Mouse (Mus musculus): ENCODE measurements around the gene Lamb3.
A peak's percentile ranks its signal among the peaks of the same experiment; 100 is the strongest.
"Not testable (repeated sequence)": the region's sequence is repeated elsewhere in the genome, so short reads cannot be mapped to it uniquely, and the experiment has no call there.

The Lamb3 gene

DNA sequence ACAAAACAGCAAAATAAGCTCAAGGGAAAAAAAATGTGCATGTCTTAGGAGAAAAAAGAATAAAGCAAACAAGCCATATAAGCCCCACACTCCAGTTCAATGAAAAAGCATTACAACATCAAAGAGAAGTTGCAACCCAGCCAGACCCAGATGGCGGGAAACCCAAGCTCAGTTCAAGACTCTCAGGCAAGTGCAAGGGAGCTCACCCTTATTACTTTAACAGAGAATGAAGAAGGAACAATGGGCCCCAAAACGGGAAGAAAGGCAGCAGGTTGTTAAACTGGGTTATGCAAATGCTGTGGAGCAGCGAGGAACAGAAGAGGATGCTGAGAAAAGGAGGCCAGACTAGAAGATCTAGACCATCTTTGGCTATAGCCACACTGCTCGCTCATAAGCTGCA lies 35.4 kb downstream of the Lamb3 start:
- DNase-seq (ENCODE audit: low read depth in 2 of 2, low spot score in 2 of 2): no peak

DNA sequence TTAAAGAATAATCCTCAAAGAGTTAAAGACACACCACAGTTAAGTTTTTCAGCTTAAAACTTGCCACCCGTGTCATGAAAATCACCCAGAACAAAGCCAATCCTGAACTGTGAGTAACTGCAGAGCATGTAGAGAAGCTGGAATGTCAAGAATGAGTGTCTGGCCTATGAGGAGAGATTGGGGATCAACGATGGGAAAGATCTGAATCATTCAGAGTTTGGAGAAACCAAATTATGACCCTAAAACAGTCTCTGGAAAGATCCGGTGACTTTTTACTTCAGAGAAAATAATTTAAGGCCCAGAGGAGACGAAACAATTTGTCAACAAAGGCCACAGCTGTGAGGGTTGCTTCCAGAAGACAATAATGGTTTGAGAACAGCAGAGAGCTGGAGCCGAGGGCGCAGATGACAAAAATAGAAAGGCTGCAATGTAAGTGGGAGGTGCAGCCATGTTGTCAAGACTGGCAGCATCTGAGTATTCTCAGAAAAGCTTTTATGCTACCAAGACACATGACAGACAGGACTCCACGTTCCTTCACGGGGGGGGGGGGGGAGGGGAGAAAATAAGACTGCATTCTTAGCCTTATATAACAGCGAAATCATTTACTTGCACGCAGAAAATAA lies 36.2 kb downstream of the Lamb3 start:
- no peak for DNase-seq (ENCODE audit: low read depth in 2 of 2, low spot score in 2 of 2)

DNA sequence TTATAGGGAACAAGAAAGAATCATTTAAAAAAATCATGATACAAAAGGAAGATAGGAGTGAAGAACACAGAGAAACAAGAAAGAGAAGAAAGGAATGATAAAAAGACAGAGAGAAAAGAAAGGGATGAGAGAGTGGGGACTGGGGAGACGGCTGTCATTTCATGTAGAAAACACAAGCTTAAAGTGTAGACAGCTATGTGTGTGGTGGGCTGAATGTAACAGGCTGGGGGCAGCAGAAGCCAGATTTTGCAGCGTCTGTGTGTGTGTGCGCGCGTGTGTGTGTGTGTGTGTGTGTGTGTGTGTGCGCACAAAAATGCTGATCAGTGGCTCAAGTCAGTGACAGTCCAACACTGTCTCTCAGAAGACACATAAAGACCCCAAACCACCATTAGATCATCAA lies 36.7 kb downstream of the Lamb3 start:
- no peak for DNase-seq (ENCODE audit: low read depth in 2 of 2, low spot score in 2 of 2)

DNA sequence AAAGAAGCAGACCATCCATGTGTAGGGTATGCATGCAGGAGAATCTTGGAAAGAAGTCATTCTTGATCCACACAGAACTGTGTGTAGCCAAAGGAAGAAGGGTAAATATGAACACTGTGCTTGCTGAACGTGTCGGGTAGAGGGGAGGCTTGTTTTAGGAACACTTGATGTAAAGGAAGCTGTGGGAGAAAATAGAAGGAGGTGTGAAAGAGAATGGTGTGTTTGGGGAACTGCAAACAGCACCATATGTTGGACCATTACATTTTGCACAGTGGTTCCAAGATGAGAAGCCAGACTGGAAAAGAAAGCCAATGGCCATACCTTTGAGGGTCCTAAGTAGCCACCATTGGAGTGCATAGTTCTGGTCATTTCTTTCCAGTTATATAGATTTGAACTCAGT lies 42.5 kb downstream of the Lamb3 start:
- no peak for DNase-seq (ENCODE audit: low read depth in 2 of 2, low spot score in 2 of 2)

DNA sequence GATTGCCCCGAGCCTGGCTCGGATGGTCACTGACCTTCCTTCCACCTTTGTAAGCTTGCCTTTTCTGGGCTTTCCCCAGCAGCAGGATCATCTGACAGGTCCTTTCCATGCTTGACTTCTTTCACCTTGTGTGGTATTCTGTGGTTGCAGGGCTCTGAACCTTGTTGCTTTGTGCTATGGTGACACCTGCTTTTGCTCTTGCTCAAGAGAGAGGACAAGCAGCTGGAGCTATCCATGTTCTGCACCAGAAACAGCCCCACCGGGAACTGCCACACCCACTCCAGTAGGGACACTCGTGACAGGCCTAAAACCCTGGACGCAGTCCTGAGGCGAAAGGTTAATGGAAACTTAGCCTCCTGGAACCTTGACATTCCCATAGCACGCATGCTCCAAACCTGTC lies 43.9 kb downstream of the Lamb3 start:
- no peak for DNase-seq (ENCODE audit: low read depth in 2 of 2, low spot score in 2 of 2)

DNA sequence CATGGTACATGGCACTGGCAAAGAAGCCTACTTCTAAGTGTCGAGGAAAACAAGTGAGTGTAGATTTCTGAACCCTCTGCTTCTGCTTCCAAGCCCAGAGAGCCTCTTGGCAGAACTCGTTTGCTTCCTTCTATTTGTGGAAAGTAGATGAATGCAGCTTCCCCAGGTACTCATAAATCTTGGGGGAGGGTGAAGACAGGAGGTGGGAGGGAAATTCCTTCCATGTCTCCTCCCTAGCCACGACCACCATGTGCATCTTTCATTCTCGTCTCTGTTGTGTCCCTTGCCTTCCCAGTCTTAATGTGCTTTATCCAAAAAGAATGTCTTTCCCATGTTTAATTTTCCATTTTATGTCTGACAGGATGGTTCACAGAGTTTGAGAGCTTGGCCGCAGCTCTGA lies 45.1 kb downstream of the Lamb3 start:
- no peak for DNase-seq (ENCODE audit: low read depth in 2 of 2, low spot score in 2 of 2)

DNA sequence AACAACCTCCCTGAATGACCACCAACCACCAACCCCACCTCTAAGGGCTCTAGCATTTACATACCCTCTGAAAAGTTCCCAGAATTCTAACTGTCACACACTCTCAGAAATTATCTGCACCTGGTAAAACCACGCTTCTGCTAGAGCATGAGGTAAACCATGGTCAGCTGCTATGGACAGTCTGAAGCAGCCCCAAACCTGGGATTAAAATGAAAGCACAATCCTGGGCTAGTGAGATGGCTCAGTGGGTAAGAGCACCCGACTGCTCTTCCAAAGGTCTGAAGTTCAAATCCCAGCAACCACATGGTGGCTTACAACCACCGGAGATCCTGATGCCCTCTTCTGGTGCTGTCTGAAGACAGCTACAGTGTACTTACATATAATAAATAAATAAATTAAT lies 46.4 kb downstream of the Lamb3 start:
- DNase-seq (ENCODE audit: low read depth in 2 of 2, low spot score in 2 of 2): not testable (repeated sequence)

DNA sequence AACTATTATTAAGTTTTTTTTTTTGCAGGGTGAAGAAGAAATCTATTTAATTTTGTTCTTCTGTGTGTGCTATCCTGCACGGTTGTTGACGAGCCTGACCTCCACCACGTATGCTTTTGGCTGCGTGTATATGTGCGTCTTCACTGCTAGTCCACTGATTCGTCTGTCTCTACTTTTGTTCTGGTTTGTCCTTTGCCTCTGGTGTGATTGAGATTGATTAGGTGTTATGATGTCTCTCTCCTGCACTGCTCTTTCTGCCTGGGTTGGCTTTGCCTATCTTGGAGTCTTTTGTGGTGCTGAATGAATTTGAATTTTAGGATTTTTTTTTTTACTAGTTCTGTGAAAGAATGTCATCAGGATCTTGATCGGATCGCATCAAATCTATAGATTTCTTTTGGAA lies 47.5 kb downstream of the Lamb3 start:
- DNase-seq (ENCODE audit: low read depth in 2 of 2, low spot score in 2 of 2): no peak

DNA sequence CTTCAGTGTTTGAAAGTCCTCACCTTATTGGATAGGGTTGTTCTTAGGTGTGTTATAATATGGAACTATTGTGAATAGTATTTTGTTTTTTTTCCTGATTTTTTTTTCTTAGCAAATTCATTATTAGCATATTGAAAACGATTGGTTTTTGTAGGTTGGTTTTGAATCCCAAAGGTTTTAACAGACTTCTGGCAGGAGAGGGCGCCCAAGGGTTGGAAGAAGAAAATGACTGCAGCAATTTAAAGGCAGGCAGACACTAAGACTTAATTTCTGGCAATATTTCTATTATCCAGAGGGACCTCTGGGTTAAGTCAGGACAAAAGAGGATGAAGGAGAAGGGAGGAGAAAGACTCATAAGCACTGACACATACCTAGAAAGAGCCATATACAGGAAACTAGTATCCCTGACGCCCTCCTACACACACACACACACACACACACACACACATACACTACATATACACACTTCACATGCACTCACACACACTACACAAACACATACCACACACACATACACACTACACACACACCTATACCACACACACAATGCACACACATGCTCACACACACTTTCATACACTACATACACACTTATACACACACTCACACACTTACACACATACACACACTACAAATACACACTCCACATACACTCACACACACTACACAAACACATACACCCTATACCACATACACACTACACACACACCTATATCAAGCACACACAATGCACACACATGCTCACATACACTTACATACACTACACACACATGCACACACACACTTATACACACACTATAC lies 48.2 kb downstream of the Lamb3 start:
- peak; percentile 48 to 66 for DNase-seq (ENCODE audit: low read depth in 2 of 2, low spot score in 2 of 2)

DNA sequence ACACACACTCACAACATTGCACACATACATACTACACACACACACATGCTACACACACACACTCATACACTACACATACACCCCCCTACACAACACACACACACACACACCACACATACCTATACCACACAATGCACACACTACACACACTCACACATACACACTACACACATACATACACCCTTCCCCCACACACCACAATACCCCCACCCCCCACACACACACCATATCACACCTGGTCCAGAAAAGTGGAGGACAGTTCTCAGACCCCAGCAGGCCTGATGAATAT lies 48.7 kb downstream of the Lamb3 start:
- DNase-seq (ENCODE audit: low read depth in 2 of 2, low spot score in 2 of 2): no peak

DNA sequence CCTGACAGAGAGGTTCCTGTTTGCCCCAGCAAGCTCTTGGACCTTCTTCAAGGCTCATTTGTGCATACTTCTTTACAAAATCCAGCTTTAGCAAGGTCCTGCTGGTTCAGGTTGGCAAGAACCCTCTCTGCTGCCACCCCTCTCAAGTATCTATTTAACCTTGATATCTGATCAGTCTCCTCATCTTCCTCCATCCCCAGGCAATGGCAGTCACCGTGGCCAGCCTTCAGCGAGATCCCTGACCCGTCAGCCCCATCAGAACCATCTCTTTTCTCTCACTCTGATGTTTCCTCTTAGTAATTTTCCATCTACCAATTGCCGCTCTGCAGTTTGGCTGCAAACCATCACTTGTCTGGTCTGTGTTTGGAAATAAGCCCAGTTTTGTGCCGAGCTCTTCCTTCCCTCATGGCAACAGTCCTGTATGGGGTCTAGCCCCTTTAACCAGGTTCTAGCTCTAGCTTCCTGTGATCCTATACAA lies 49.2 kb downstream of the Lamb3 start:
- DNase-seq (ENCODE audit: low read depth in 2 of 2, low spot score in 2 of 2): no peak

DNA sequence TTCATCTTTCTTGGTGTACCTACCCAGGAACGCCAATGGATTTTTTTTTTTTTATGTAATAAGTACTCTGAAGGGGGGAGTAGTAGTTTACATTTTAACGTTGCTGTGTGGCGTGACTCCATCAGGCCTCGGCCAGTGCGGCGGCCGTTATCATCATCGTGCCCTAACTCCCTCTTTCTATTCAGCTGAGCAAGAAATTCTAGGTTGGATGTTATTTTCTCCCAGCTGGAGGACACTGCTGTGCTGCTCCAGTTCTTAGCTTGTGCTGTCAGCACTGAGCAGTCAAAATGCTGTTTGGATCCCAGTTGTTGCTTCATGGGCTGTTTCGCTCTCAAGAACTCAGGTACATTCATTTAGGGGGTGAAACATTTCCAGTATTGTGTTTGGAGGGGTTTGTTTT lies 52.1 kb downstream of the Lamb3 start:
- no peak for DNase-seq (ENCODE audit: low read depth in 2 of 2, low spot score in 2 of 2)

DNA sequence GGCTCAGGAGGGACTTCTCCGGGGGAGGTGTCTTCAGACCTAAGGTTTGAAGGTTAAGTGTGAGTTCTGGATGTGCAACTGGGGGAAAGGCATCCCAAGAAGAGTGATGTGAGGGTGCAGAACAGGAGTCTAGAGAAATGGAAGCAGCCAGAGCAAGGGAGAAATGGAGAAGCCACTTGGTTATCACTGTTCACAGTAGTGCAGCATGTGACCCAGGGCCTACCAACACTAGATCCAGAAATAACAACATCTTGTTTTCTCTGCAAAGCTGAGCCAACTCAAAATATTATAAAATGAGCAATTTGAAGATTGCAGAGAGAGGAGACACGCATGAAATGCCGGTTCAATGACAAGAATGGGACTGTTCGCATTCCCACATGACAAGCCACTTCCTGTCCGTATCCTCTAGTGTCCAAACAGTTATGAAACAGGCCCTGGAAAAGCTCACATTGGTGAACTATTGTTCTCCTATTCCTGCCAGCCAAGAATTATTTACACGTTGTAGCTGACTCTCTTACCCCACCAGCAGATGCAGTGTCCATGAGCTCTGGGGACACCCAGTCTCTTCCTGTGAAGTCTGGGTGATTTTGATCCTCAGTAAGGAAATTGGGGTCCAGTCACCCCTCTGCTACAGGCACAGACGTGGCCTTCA lies 54.5 kb downstream of the Lamb3 start:
- no peak for DNase-seq (ENCODE audit: low read depth in 2 of 2, low spot score in 2 of 2)

DNA sequence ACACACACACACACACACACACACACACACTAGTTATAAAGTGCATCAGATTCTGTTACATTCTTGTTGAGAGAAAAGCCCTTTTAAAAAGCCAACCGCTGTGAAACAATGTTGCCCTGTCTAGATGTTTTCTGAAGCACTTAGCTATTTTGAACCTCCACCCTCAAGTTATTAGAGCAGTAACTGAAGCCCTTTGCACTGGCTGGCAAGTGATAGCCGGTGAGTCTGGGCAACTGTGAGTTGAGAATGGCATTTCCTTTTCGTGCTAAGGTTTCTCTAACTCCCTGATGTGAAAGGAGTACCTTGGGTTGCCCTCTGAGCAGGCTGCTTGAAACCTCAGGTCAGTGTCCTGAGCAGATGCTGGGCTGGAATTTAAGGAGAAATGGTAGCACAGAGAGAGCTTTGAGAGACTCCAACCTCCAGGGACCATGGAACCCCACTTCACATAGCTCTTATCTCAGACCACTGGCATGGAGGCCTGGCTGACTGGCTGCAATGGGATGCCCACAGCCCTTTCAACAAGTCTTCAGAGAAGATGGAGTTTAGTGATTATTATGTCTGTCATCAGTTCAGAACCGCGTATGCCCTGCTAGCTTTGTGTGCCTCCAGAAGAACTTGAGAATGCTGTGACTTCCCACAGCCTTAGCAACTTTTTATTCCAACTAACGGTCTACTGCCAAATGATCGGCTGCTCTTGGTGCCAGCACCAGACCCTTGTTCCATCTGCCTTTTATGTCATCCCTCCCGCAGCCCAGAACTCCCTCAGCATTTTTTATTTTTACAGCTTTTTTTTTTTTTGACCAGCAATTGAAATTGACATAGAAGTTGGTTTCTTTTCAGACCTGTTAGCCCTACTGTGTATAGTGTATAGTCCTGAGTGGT lies 55.8 kb downstream of the Lamb3 start:
- no peak for DNase-seq (ENCODE audit: low read depth in 2 of 2, low spot score in 2 of 2)

DNA sequence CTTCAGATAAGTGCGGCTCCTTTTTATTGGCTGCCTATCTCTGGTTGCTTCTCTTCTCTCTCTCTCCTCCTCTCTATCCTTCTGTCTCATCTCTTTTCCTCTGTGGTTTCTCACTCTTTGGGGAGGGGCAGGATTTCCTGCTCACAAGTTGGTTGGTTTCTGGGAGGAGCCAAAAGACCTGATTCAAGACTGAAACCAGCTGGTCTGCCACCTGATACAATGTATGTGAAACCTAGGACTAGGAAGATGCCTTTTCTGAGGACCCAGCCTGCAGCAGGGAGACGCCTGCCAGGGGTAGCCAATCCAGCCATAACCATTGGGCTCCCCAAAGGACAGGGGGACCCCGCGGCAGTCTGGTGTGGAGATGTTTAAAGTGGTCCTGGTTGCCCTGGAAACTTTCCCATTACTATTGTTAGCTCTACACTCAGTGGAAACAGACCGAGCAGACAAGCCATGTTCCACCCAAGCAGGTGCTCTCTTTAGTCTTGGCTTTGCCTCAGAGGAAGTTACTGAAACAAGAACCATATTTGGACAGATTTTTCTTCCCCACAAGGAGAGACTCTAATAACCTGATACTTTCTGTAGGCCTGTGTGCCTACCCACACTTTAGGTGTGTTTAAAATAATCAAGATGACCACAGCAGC lies 56.6 kb downstream of the Lamb3 start, which contains the start of gene Hsd11b1:
Gene Hsd11b1 (minus strand): TSS at position 121 of the 644 bp plus-strand sequence.
- peak; percentile 65 to 76 for DNase-seq (ENCODE audit: low read depth in 2 of 2, low spot score in 2 of 2)

DNA sequence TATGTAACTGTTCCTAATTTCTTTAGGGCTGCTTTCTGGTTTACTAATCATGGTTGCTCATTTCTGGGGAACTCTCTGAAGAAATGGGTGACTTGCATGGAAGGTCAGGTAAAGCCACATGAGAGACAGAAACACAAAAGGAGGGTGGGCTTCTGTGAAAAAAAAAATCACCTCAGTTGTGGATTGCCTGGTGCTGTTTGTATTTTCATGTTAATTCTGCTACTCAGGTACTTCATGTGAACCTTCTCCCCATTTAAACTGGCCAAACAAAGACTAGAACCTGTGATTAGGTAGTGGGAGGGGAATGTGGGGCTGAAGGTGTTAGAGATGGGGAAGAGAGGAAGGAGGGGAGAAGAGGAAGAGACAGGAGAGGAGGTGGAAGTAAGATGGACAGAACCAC lies 58.2 kb downstream of the Lamb3 start:
- DNase-seq (ENCODE audit: low read depth in 2 of 2, low spot score in 2 of 2): no peak

DNA sequence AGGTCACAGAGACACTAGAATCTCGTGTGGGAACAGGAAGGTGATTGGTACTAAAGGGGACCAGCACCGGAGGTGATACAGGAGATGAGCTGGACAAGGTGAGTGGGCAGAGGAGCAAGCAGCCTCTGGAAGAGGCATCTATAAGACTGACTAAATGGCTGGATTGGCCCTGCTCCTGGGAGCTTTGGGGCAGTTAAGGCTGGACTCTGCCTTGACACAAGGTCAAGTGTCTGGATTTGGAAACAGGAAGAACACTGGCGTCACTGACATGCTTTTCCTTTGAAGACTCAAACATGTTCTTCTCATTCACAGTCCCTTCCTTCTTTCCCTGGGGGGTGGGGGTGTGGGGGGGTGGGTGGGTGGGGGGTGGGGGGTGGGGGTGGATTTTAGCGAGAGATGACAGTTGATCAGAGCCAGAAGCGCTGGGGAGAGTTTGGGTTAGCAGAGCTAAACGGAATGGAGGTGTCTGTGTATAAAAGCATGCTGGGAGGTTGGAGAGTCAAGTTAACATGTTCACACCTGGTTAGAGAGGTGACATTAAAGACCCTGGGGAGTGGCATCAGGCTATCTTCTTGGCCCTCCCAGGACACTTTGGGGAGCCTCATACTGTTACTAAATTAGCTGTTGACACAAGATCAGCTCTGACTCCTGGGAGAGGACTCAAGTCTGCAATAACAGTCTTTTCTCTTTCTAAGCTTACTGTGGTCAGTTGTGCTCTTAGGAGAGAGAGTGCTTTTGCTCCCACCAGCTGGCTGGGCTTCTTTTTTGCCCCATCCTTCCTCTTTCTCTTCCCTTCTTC lies 63.7 kb downstream of the Lamb3 start:
- no peak for DNase-seq (ENCODE audit: low read depth in 2 of 2, low spot score in 2 of 2)

DNA sequence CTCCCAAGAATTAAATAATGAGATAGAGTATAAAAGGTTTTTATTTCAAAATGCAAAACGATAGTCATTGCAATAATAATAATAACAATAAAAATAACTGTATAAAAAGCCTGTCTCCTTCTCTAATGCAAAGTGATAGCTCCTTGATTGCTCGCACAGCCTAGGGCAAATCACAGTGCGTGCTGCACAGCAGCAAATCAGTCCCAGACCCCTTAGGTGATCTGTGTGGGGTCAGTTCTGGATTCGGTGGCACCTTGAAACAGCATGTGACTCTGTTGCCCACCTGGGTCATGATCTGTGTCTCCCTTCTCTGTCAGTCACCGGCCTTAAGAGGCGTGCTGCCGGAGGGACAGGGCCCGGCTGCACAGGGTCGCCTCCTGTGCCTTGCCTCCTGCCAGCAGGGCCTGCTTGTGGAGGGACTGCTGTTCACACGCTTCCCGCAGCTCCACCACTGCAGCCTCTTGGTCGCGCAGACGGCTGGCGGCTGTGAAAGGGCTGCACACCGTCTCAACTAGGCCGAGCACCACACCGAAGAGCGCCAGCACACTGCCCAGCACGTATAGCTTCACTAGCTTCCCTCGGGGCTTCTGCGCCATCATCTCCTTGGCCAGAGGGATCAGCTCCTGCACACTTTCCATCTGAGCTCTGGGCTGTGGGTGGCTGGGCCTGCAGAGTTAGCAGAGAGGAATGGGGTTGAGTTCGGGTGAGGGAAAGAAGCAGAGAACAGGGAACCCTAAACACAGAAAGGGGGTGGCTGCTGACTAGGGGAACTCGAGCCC lies 64.8 kb downstream of the Lamb3 start:
- DNase-seq (ENCODE audit: low read depth in 2 of 2, low spot score in 2 of 2): no peak

DNA sequence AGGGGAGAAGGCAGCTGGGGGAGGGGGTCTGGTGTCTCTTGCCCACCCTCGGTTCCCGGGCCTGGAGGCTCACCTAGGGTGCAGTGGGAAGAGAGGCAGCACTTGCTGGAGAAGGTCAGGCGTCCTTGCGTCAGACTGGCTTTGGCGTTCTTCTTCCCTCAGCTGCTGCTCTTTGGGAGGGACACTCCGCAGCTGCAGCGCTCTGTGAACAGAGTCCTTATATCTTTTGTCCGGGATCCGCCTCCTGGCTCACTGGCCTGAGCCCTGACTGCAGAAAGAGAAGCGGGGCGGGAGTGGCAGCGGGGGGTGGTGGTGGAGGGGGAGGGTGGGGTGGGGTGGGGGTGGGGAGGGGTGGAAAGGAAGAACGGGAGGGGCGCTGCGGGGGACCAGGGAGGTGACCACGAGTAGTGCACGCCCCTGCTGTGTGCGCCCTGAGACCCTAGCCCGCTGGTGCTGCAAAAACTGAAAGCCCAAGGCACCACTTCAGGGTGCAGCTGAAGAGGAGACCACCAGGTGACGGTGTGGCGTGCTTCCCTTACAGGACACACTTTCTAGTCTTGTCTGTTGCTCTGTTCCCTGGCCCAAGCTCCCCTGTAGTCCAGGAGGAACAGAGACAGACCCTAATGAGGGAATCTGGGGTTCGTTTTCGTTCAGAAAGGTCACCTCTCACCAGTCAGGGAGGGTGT lies 65.6 kb downstream of the Lamb3 start, which contains the start of gene G0s2:
Gene G0s2 (minus strand): TSS at position 302 of the 686 bp plus-strand sequence.
- DNase-seq (ENCODE audit: low read depth in 2 of 2, low spot score in 2 of 2): no peak
